Mouse (Mus musculus): Measurements from ENCODE around the gene Actn4.

Actn4 gene

GRCm38 (mm10) chr7:28849700-28850236, 112.4 kb downstream of the Actn4 start:
- DNase-seq (ENCODE audit: low spot score in 2 of 2), result peak in 1 of 2 experiments; percentile 66

- no peak for DNase-seq (ENCODE audit: low spot score in 2 of 2)
These were observed 114.9 kb downstream of the Actn4 start for GRCm38 (mm10) chr7:28847273-28847672.
